Mouse (Mus musculus): Measurements from ENCODE around the gene Wfdc13.

DNA sequence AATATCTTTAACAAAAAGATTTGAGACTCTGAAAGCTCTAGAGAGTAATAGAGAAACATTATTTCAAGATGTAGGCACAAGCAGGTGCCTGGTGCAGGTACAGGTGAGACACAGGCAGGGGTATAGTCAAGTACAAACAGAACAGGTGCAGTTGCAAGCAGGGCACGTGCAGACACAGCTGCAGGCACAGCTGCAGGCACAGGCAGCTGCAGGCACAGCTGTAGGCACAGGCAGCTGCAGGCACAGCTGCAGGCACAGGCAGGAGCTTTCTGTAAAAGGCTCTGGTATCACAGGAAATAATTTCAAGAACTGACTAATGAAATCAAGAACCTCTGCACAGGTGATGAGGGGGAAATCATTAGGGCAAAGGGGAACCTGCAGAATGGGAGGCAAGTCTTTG is 14.0 kb upstream of the Wfdc13 start:
- TF ChIP-seq POLR2A (IDR thresholded peaks at IDR 0.05; ENCODE audit: control insufficient read depth, extremely low read depth, insufficient read depth, low read length, poor library complexity) (no peak), CTCF (IDR thresholded peaks at IDR 0.05; ENCODE audit: borderline replicate concordance, control insufficient read depth, extremely low read depth, insufficient read depth, low read length, poor library complexity) (no peak)
